Mouse (Mus musculus) layer of hippocampus, postnatal 14 days (tissue): Measurements from ENCODE around the gene Gm44790. TPM values are rescaled to one million over a fixed set of nuclear protein-coding genes. Genes with fewer than 3 reads are reported as not detected.

Source experiments
- DNase-seq, 2 experiments: peaks; one replicate each; pipeline ENCODE4 v3.0.0; 2021 to 2022; ENCODE audit warnings: low spot score in 2 of 2, mixed read lengths in 1 of 2
- total RNA-seq, 2 experiments: library from RNA; stranded (reverse); gene quantifications; 2 replicates each; pipeline ENCODE4 v1.2.3; 2021

Gene Gm44790
- total RNA-seq, 2 experiments from 2014 or later = 0.90 TPM; not detected in 1

DNA sequence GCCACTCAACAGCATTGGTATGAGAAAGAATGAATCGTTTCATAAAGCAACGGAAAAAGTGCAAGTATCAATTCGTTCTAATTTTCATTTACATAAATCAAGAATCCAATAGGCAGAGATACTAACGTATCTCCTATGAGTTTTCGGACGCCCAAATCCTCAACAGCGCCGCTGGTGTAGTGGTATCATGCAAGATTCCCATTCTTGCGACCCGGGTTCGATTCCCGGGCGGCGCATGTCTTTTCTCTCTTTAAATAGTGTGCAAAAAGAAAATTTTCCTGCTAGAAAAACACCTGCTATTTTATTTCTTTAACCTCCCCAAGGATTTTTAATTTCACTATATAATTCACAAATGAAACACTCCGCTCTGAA is 22.7 kb upstream of the Gm44790 start:
- peak; percentile 94 to 97 for DNase-seq

DNA sequence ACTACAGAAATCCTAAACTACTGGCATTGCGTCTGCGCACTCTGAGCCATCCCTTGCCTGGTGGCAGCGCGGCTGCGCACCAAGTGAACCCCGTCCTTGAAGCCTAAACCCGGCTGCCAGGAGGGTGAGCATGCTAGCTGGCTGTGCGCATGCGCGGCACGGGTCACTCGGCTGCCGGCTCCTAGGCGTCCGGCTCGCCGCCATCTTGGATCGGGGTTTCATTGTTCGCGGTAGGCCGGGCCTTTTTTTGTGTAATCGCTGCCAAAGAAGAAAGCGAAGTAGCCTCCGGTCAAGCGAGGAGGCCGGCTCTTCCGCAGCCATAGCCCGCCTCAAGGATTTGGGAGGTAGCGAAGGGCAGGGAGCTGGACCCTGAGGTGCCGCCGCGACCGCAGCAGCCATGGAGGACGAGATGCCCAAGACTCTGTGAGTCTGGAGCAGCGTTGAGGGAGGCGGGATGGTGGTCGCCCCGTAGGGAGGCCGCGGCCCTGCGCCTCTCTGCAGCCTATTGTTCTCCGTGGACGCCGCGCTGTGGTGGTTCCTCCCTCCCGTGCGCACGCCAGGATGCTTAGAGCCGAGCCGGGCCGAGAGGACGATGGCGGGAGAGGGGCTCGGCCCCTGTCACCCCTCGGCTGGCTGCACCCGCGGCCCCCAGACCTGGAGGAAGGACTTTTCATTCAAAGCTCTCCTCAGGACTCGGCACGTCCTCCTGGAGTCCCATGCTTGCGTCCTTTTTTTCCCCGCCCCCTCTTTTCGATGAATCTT is 22.2 kb upstream of the Gm44790 start, which contains the start of gene Tia1:
Tia1 (plus strand) TSS at position 120 of the 762 bp plus-strand sequence.
- DNase-seq = peak; percentile 97 to 99

DNA sequence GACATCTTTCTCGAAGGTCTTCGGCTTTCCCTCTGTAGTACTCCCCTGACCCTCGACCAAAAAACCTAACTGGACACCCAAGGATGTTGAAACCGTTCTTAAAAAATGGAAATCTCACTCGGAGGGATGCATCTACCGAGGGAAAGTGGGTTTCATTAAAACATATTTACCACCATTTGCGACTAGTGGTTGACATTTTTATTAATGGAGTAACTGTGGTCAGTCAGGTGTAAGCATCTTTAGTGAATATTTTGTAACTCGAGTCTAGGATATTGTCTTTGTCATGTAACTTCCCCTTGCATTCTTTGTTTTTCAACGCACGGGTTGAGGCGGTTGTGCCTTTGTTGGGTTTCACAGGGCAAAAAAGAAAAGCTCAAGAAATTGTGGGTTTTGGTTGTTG is 21.5 kb upstream of the Gm44790 start:
- DNase-seq = no peak

DNA sequence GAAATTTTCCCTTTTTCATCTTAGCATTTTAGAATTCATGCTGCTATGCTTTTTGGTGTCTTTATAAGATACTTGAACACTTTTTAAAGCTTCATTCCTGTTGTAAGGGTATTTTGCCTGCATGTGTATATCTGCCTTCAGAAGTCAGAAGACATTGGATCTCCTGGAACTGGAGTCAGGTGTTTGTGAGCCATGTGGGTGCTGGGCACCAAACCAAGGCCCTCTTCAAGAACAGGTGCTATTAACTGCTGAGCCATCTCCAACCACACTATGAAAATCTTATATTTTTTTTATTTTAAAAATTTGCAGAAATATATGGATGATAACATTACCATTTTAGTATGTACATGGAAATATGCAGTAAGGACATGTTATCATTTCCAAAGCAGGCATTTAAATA is 20.2 kb upstream of the Gm44790 start:
- DNase-seq = no peak

DNA sequence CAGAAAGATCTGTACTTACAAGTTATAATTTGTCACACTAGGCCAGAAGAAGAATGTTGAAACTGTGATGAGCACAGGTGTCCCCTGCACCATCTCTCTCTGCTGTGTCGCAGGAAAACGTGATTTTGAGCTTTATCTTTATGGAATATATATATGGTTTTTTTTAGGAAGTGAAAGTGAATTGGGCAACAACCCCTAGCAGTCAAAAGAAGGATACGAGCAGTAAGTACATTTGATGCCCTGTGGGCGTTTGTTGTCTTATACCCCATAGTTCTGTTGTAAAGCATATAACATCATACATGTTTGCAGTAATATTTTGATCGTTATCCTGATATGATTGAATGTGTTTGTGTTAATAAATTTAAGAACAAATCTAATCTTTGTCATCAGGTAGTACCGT is 7.7 kb upstream of the Gm44790 start:
- DNase-seq = no peak

DNA sequence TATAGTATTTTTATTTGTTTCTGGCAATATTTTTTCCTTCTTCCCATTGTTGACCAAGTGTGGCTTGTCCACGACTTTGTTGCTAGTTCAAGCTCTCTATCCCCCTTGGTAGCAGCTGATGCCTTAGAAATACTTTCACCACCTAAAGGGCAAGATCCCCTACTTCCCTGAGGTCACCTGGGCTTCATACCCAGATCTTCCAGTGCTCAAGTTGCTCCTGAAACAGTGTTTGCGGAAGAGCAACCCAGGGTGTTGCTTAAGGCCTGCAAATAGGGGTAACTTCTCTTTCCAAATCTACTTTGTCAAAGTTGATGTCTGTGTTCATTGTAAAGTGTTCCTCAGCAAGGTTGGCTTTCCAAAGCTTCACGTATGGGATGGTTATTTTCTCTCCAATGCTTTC is 7.2 kb upstream of the Gm44790 start:
- no peak for DNase-seq

DNA sequence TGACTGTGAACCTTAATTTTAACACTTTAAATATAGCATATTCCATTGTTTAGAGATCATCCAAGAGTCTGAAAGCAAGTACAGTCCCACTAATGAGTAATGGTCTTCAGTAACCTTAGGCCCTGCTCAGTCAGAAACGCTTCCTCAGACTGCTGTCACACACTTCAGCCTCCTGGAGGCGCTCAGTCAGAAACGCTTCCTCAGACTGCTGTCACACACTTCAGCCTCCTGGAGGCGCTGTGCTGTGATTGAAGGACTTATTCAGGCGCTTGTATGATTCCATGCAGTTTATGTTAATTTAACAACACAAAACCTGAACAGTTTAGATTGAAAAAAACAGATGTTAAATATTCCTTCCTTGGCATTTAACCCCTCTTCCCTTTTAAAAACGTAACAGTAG is 6.0 kb upstream of the Gm44790 start:
- no peak for DNase-seq

DNA sequence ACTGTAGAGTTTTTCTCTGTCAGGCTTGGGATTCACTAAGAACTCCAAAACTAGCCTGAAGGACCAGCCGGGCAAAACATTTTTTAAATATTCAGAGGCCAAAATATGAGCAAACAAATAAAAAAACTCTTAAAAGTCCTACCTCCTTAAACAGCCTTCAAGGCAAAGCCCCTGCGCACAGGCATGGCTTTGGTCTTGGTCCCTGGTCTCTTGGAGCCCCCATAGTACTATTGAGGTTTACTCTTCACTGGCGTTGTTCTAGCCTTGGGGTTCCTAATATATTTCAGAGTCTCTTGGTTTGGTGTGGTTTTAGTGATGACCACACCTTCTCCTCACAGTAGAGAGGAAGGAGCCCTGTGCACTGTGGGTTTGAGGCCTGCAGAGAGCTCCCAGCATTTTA is 5.1 kb downstream of the Gm44790 start:
- no peak for DNase-seq

DNA sequence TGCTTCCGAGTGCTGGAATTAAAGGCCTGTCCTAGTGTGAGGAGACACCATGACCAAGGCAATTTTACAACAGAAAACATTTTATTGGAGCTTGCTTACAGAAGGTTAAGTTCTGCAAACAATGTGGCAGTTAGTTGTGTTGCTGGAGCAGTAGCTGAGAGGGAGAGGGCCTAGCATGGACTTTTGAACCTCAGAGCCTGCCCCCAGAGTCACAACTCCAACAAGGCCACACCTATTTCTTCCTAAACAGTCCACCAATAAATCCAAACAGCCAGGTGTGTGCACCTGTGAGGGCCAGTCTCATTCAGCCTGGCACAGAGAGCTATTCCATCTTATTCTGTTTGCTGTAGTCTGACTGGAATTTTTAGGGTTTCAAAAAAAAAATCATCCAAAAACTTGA is 7.2 kb downstream of the Gm44790 start:
- no peak for DNase-seq

DNA sequence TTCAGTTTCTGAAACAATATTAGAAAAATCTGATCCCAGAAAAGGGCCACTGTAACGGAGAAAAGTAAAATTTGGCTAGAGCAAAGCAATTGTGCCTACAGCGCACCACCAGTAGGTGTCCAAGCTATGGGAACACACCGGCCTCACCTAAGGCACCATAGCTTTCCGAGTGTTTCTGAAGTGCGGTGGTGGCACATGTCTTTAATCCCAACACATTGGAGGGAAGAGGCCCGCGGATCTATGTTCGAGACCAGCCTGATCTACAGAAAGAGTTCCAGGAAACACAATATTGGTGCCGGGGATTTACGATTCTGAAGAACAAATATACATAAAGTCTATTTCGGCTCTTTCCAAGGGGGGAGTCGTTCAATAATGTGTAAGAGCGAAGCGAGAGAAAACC is 11.3 kb downstream of the Gm44790 start:
- peak in 1 of 2 experiments; percentile 48 for DNase-seq

DNA sequence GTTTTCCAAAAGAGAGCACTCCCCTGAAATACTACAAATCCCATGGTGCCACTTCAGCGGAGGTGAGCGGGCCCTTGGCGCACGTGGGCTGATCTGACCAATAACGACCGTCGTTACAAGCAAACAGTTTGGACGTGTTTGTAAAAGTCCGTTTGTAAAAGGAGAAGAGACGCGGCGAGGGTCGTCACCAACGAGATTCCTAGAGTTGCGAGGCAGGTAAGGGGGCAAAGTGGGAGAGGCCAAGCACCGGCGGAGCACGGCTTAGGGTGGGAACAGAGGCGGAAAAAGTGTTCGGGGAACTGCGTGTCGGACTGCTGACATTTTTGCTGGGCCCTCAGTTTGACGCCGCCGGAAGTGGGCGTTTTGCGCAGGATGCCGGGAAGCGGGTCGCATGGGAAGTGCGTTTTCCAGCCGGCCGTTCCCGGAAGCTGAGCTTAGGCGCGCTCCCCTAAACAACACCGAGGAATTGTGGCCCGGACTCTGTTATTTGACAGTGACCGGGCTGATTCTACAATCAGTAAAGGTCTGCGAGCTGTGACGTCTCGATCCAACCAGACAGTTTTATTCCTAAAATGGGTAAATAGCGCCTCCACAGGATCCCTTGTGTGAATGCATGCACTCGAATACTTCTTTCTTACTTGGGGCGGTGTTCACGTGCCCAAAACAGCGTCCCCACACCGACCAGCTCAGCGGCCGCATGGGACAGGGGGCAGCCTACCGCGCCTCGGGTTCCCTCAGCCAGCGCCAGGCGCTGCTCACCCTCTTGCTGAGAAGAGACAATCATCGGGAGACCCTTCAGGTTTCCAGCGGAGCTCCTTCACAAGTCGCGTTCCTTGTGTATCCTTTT is 12.0 kb downstream of the Gm44790 start, which contains the start of gene C87436:
C87436 (plus strand) TSS at position 103 of the 847 bp plus-strand sequence.
- peak; percentile 96 to 99 for DNase-seq

DNA sequence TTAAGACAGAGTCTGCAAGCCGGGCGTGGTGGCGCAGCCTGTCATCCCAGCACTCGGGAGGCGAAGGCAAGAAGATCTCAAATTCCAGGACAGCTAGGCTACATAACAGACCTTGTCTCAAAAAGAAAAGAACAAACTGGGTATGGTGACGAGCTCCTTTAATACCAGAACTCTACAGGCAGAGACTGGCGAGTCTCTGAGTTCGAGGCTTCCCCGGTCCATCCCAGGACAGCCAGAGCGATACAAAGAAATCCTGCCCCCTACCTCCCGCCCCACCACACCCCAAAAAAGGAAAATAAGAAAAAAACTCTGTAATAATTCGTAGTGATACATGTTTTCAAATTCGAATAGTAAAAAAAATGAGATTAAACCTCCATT is 12.7 kb downstream of the Gm44790 start:
- no peak for DNase-seq

DNA sequence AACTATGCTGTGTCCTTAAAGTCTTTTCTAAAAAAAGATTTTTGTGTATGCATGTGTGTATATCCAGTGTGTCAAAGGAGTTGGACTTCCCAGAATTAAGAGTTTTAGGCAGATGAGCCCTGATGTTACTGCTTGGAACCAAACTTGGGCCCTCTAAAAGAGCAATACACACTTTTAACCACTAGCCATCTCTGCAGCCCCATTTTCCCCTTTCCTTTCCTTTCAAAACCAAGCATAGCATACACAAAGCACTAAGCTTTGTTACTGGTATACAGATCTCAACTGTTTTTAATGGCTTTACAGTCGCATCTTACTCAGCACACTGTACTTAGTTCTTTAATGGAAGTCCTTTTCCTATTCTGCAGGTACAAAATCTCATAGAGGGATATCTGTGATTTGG is 13.1 kb downstream of the Gm44790 start:
- DNase-seq = no peak

DNA sequence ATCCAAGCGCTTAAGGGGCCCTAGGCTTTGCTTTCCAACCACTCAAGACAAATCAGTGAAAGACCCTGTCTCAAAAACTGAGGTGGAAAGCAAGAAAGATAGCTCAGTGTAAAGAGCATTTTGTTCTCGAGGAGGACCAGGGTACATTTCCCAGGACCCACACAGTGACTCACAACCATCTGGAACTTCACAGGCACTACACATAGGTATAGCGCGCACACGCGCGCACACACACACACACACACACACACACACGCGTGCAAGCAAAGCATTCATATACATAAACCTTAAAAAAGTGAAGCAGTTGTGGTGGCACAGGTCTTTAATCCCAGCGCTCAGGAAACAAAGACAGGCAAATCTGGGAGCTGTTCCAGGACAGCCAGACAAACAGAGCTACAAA is 15.1 kb downstream of the Gm44790 start:
- DNase-seq = no peak

DNA sequence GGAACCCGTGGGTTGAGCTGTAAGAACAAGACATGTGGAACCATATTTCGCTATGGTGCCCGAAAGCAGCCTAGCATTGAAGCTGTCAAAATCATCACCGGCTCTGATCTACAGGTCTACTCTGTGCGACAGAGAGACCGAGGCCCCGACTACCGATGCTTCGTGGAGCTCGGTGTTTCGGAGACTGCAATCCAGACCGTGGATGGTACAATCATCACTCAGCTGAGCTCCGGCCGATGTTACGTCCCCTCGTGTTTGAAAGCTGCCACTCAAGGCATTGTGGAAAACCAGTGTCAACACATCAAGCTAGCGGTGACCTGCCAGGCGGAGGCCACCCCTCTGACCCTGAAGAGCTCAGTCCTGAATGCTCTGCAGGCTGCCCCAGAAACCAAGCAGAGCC is 19.1 kb downstream of the Gm44790 start:
- no peak for DNase-seq

DNA sequence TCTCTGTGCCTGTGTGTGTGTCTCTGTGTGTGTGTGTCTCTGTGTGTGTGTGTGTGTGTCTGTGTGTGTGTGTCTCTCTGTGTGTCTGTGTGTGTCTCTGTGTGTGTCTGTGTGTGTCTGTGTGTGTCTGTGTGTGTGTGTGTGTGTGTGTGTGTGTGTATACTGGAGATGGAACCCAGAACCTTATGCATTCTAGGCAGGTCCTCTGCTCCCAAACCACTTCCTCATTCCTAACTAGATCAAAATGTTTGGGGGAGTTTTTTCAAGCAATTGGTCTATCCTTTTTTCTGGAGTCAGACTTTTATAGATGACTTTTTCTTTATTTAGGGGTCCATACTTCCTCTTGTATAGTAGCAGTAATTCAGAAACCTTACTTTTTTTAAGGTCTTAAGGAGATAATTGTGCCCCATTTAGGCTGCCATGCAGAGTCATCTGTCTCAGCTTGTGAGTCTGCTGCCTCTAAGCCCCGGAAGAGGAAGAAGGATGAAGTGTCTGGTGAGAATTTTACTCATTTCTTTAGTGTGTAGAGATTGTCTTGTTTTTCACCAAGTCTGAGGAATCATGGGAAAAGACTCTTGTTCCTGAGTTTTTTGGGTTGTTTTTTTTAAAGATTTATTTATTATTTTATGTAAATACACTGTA is 20.6 kb downstream of the Gm44790 start:
- DNase-seq = no peak

DNA sequence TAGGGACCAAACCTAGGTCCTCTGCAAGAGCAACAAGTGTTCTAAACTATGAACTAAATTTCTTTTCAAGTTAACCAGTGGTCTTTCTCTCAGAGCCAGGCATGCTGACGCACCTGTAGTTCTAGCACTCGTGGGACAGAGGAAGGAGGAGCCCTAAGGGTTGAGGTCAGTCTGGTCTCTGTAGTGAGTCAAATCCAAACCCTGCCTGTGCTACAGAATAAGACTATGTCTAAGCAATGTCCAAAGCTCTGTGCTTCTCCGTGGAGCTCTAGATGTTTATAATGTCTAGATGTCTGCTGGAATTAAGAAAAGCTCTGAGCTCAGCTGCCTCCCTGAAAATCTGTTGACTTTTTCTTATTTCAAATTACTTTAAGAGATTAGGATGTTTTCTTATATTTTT is 30.3 kb downstream of the Gm44790 start:
- no peak for DNase-seq

DNA sequence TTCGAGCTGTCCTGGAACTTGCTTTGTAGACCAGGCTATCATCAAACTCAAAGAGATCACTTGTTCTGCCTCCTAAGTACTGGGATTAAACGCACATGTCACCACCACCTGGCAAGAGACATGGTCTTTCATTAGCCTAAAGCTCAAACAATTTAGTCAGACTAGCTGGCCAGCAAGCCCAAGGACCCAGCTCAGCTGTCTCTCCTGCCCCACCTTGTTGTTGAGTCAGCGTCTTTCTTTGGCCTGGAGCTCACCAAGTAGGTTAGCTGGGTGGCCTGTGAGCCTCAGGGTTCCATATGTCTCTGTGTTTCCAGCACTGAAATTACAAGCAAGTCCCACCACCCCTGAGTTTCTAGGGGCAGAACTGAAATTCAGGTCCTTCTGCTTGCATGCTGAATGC is 36.6 kb downstream of the Gm44790 start:
- DNase-seq = no peak

DNA sequence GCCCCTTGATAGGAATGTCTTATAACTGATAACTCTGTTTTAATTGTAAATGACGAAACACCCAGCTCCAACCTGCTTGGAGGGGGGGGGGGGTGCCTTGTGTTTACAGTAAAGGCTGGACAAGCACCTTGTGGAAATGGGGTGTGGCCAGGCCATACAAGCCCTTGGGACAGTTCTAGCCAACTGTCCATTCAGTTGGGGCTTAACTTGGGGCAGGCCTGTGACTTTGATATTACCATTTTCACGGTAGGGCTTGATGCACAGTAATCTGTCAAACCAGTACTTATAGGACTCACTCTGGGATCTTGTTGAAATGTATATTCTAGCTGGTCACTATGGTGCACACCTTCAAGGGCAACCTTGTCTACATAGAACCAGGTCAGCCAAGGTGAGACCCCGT is 44.9 kb downstream of the Gm44790 start:
- DNase-seq = peak in 1 of 2 experiments; percentile 13

DNA sequence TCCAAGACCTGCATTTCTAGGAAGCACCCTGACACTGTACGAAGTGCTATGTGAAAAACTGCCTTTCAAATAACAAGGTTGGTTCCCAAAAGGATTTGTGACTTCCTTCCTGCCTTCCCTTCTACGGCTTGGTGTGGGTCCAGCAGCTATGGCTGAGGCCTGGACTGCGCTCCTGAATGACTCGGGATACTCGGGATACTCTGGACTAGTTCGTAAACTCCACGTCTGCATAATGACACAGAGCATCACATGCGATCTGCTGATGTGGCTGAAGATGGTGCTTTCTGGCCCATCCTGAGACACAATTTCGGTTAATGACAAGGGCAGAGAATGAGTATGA is 45.3 kb downstream of the Gm44790 start:
- no peak for DNase-seq

DNA sequence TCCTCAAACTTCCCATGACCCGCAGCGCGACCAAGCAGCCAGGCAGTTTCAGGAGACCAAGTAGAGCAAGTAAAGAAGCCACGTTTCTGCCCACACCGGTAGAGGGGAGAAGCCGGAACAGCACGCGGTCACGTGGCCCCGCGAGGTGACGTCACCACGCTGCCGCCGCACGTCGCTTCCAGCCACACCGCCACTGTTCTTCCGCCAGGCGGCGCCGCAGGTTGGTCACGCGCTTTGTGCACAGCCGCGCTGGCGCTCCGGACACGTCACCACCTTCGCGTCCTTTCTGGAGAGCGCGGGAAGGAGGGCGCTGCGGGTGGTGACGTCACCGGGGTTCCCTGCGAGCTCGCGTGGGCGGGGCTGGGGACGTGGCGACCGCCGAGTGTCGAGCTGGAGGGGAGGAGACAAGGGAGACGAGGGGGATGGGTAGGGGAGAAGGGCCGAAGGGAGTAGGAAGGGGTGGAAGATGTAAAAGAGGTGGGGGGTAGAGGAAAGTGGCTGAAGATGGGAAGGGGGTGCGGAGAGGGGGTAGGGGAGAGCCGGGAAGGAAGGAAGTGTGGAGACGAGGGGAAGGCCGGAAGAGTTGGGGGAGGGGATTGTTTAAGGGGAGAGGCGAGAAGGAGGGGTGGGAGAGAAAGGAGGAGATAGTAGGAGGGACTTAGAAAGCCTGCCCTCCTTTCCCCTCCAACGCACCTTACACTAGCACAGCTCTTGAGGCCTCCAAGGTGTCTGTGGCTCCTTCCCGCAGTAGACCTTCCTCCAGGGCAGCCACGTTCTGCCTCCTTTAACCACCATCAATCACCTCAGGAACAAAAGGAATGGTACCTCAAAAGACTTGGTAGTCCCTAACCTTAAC is 45.9 kb downstream of the Gm44790 start:
- DNase-seq = peak; percentile 100
